Mouse (Mus musculus): ENCODE measurements around the gene Stab2. TPM values are rescaled to one million over a fixed set of nuclear protein-coding genes. Genes with fewer than 3 reads are reported as not detected.

The Stab2 gene
- polyA plus RNA-seq, 1 experiment from 2014 or later: 9.8 TPM

- Histone ChIP-seq H3K27me3 (ENCODE audit: control insufficient read depth, insufficient read depth, low read depth, low read length) (no peaks in the 10 kb centered on the region), H3K4me2 (ENCODE audit: low read depth, low read length) (no peak overlapping the region), H3K9ac (ENCODE audit: low read length) (no peak overlapping the region), H3K4me1 (replicated peaks; ENCODE audit: control insufficient read depth, insufficient read depth, low read length) (peaks cover 11% of the 10 kb centered on the region), H3K9me3 (ENCODE audit: control insufficient read depth, low read length) (no peaks in the 10 kb centered on the region), H3K4me3 (ENCODE audit: low read length) (no peak overlapping the region), H3K36me3 (ENCODE audit: control insufficient read depth, insufficient read depth, low read length) (no peaks in the 10 kb centered on the region), H3K27ac (ENCODE audit: low read length) (peak overlapping the region; percentile 48)
- 43% methylated on average over 2 of the region's 2 CpGs for whole genome bisulfite sequencing
- peak; percentile 51 for ATAC-seq (ENCODE audit: low read depth)
These were observed 214.3 kb downstream of the Stab2 start for GRCm38 (mm10) chr10:86793509-86793951.

GRCm38 (mm10) chr10:86791507-86792184 is 216.2 kb downstream of the Stab2 start:
- no peaks in the 10 kb centered on the region for H3K36me3 ChIP-seq (ENCODE audit: control insufficient read depth, insufficient read depth, low read length)
- H3K27me3 ChIP-seq (ENCODE audit: control insufficient read depth, insufficient read depth, low read depth, low read length): no peaks in the 10 kb centered on the region
- H3K27ac ChIP-seq (ENCODE audit: low read length): no peak overlapping the region; the same call in 1 of the 2 replicates
- H3K4me1 ChIP-seq (replicated peaks; ENCODE audit: control insufficient read depth, insufficient read depth, low read length): peaks cover 13% of the 10 kb centered on the region
- 44% methylated on average over 7 of the region's 7 CpGs for WGBS
- no peaks in the 10 kb centered on the region for H3K9me3 ChIP-seq (ENCODE audit: control insufficient read depth, low read length)
- no peak overlapping the region for H3K4me3 ChIP-seq (ENCODE audit: low read length)
- ATAC-seq (ENCODE audit: low read depth): no peak
- H3K9ac ChIP-seq (ENCODE audit: low read length): no peak overlapping the region
- no peak overlapping the region for H3K4me2 ChIP-seq (ENCODE audit: low read depth, low read length)

Other genes with a start within 250 kb of the Stab2 start
- gene Gm49358, start 244.1 kb downstream of the Stab2 start, polyA plus RNA-seq (2015; fragmentation: Nextera tagmentation; extraction: Ambion mirVana): not detected in 2 replicates
- 1.7 and 1.9 TPM in 2 replicates for gene Nt5dc3, start 229.0 kb downstream of the Stab2 start, polyA plus RNA-seq (2015; fragmentation: Nextera tagmentation; extraction: Ambion mirVana)
- not detected in 2 replicates for gene 1700113H08Rik, start 50.0 kb upstream of the Stab2 start, polyA plus RNA-seq (2015; fragmentation: Nextera tagmentation; extraction: Ambion mirVana)